Mouse (Mus musculus) bone marrow, adult 2 months (tissue): Measurements from ENCODE around the gene Trim80.

Source experiments
- CTCF ChIP-seq: fragments of 200-500 bp; IDR thresholded peaks from 2 replicates; pipeline ENCODE4 v1.5.1; 2011; ENCODE audit warnings: low read length, control low read depth; ENCODE audit not compliant: control insufficient read depth, insufficient read depth
- POLR2A ChIP-seq: fragments of 200-500 bp; IDR thresholded peaks from 2 replicates; pipeline ENCODE4 v1.6.1; 2011; ENCODE audit warnings: low read depth, mild to moderate bottlenecking, control low read depth, low read length, borderline replicate concordance; ENCODE audit not compliant: control insufficient read depth

GRCm38 (mm10) chr11:115467217-115467618 is 26.9 kb downstream of the Trim80 start:
- TF ChIP-seq POLR2A (no peak), CTCF (no peak)
